In the genomic region with DNA sequence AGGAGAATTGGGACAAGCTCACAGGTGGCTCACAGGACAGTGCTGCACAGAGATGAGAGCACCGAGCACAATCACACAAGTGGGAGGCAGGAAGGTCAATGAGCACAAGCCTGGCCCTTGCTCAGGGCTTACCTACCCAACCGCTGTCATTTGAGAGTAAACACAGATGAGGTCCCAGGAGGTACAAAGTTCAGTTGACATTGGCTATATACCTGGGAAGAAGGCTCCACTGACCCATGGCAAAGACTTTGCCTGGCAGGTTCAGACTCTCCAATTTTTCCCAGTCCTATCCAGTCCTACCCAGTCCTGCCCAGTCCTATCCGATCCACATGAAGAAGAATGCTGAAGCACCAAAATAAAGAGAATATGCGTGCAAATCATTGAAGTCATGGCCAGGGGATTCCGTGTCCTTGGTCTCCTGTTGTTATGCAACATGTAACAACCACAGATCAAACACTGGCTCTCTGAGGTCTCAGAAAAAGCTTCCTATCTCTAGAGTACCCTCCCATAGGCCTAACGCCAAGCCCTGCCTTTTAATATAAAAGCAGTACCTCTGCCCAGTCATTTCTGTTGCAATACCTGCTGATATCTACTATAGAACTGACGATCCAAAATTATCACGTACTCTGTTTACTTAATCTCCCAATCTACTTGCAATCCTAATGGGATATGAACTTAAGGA, we compare ENCODE assay signal across 16 mouse cellular contexts. TPM values are rescaled to one million over a fixed set of nuclear protein-coding genes. Genes with fewer than 3 reads are reported as not detected.
DNase-seq lines count a peak whose midpoint lies in the region; ATAC-seq and TF ChIP-seq lines count a peak whose summit lies in the region.
"Had no signal": no experiment of that assay in that cellular context is flagged by ENCODE, and none has a peak within 500 bp of the region (broad histone marks: within the 10 kb centered on the region; RNA-seq: fewer than 3 reads in every experiment).

No protein-coding gene starts in this region.

- WGBS in kidney, embryonic 16.5 days = 83% methylated on average over 8 of the region's 8 CpGs
- 64% methylated on average over 8 of the region's 8 CpGs for WGBS in liver, embryonic 12.5 days (ENCODE audit: insufficient replicate concordance)
- WGBS in stomach, postnatal 0 days = 67% methylated on average over 8 of the region's 8 CpGs
- WGBS in midbrain, postnatal 0 days = 92% methylated on average over 8 of the region's 8 CpGs

- H3K4me1 ChIP-seq in kidney, embryonic 16.5 days (ENCODE audit: insufficient read depth, low read length) = no peaks in the 10 kb centered on the region
- H3K4me1 ChIP-seq in liver, embryonic 12.5 days = no peaks in the 10 kb centered on the region
- H3K4me1 ChIP-seq in stomach, postnatal 0 days (replicated peaks; ENCODE audit: control insufficient read depth, insufficient read depth) = no peaks in the 10 kb centered on the region
- H3K4me1 ChIP-seq in midbrain, postnatal 0 days (ENCODE audit: insufficient read depth, low read length) = no peaks in the 10 kb centered on the region
- H3K4me1 ChIP-seq: embryonic facial prominence, embryonic 12.5 days had no signal

- no peak overlapping the region for H3K9ac ChIP-seq in kidney, embryonic 16.5 days (replicated peaks; ENCODE audit: low read length)
- H3K9ac ChIP-seq in liver, embryonic 12.5 days = no peak overlapping the region
- H3K9ac ChIP-seq in stomach, postnatal 0 days (ENCODE audit: low read length) = no peak overlapping the region
- H3K9ac ChIP-seq in midbrain, postnatal 0 days (replicated peaks; ENCODE audit: low read length, poor library complexity, severe bottlenecking) = no peak overlapping the region
- H3K9ac ChIP-seq: embryonic facial prominence, embryonic 12.5 days had no signal

- no peaks in the 10 kb centered on the region for H3K27me3 ChIP-seq in kidney, embryonic 16.5 days (ENCODE audit: insufficient read depth, low read length)
- no peaks in the 10 kb centered on the region for H3K27me3 ChIP-seq in liver, embryonic 12.5 days (replicated peaks)
- no peaks in the 10 kb centered on the region for H3K27me3 ChIP-seq in stomach, postnatal 0 days (ENCODE audit: control insufficient read depth, insufficient read depth, low read length)
- H3K27me3 ChIP-seq in midbrain, postnatal 0 days (ENCODE audit: insufficient read depth, low read length) = no peaks in the 10 kb centered on the region
- H3K27me3 ChIP-seq: CH12.LX; embryonic facial prominence, embryonic 12.5 days had no signal

- H3K9me3 ChIP-seq in kidney, embryonic 16.5 days (ENCODE audit: low read length) = no peaks in the 10 kb centered on the region
- H3K9me3 ChIP-seq in liver, embryonic 12.5 days (replicated peaks) = no peaks in the 10 kb centered on the region
- H3K9me3 ChIP-seq in stomach, postnatal 0 days (ENCODE audit: control insufficient read depth, low read length) = no peaks in the 10 kb centered on the region
- H3K9me3 ChIP-seq in midbrain, postnatal 0 days (ENCODE audit: low read length) = no peaks in the 10 kb centered on the region
- H3K9me3 ChIP-seq: embryonic facial prominence, embryonic 12.5 days had no signal

- no peak for TF ChIP-seq CTCF in stomach, postnatal 0 days (IDR thresholded peaks at IDR 0.05; ENCODE audit: low read depth)
- TF ChIP-seq CTCF in midbrain, postnatal 0 days (IDR thresholded peaks at IDR 0.05) = no peak

- DNase-seq in adrenal gland, postnatal 10 days = peak; percentile 4
- no peak for DNase-seq in adrenal gland, postnatal 25 days
- DNase-seq in stomach, postnatal 0 days (ENCODE audit: low spot score) = no peak
- DNase-seq in layer of hippocampus, postnatal 10 days (ENCODE audit: low spot score in 2 of 2) = no peak
- no peak for DNase-seq in cerebellum, postnatal 14 days
- DNase-seq in midbrain, postnatal 0 days (ENCODE audit: low spot score) = no peak
- DNase-seq: cerebellum, postnatal 25 days; heart, postnatal 10 days; lung, adult 2 months; midbrain, embryonic 14.5 days; right cerebral cortex, postnatal 25 days had no signal

- no peak for TF ChIP-seq EP300 in stomach, postnatal 0 days (optimal IDR thresholded peaks at IDR 0.05)

- no peaks in the 10 kb centered on the region for H3K36me3 ChIP-seq in kidney, embryonic 16.5 days (ENCODE audit: insufficient read depth, low read length)
- no peaks in the 10 kb centered on the region for H3K36me3 ChIP-seq in liver, embryonic 12.5 days
- H3K36me3 ChIP-seq in stomach, postnatal 0 days (ENCODE audit: control insufficient read depth, insufficient read depth, low read length) = no peaks in the 10 kb centered on the region
- no peaks in the 10 kb centered on the region for H3K36me3 ChIP-seq in midbrain, postnatal 0 days (ENCODE audit: insufficient read depth, low read length)
- H3K36me3 ChIP-seq: embryonic facial prominence, embryonic 12.5 days had no signal

- ATAC-seq in kidney, embryonic 16.5 days (ENCODE audit: low FRiP score, low TSS enrichment) = 0 out of 2 replicates have a peak, but pooled peaks have one; percentile 23
- ATAC-seq in liver, embryonic 12.5 days = peak; percentile 68
- ATAC-seq in stomach, postnatal 0 days (ENCODE audit: low FRiP score, low TSS enrichment) = peak; percentile 79
- no peak for ATAC-seq in midbrain, postnatal 0 days (ENCODE audit: low FRiP score)
- ATAC-seq: hindbrain, postnatal 0 days had no signal

- no peak overlapping the region for H3K4me3 ChIP-seq in kidney, embryonic 16.5 days (ENCODE audit: low read length)
- H3K4me3 ChIP-seq in liver, embryonic 12.5 days = no peak overlapping the region
- no peak overlapping the region for H3K4me3 ChIP-seq in stomach, postnatal 0 days (ENCODE audit: low read depth, low read length)
- H3K4me3 ChIP-seq in midbrain, postnatal 0 days (ENCODE audit: low read depth, low read length) = no peak overlapping the region
- H3K4me3 ChIP-seq: embryonic facial prominence, embryonic 12.5 days had no signal

- no peak overlapping the region for H3K27ac ChIP-seq in kidney, embryonic 16.5 days (ENCODE audit: low read length)
- no peak overlapping the region for H3K27ac ChIP-seq in liver, embryonic 12.5 days
- H3K27ac ChIP-seq in stomach, postnatal 0 days (replicated peaks) = no peak overlapping the region
- H3K27ac ChIP-seq in midbrain, postnatal 0 days (ENCODE audit: low read depth, low read length) = no peak overlapping the region
- H3K27ac ChIP-seq: embryonic facial prominence, embryonic 12.5 days; hindbrain, postnatal 0 days had no signal

- H3K4me2 ChIP-seq in kidney, embryonic 16.5 days (replicated peaks; ENCODE audit: low read depth, low read length) = no peak overlapping the region
- H3K4me2 ChIP-seq in liver, embryonic 12.5 days = no peak overlapping the region
- no peak overlapping the region for H3K4me2 ChIP-seq in stomach, postnatal 0 days (replicated peaks; ENCODE audit: low read depth)
- no peak overlapping the region for H3K4me2 ChIP-seq in midbrain, postnatal 0 days (ENCODE audit: low read depth, low read length, poor library complexity, severe bottlenecking)
- H3K4me2 ChIP-seq: embryonic facial prominence, embryonic 12.5 days had no signal

RNA-seq across cellular contexts. Expression of a gene that starts 14.0 kb away (rescaled TPM):
- 1 to 10 TPM; 1.4 to 2.7 TPM for total RNA-seq in adrenal gland, postnatal 10 days (2021)
- total RNA-seq in adrenal gland, postnatal 25 days (2021) = 1.4 and 3.9 TPM in 2 replicates
- polyA plus RNA-seq in kidney, embryonic 16.5 days (2015; fragmentation: Nextera tagmentation; extraction: Ambion mirVana) = 5.0 and 5.4 TPM in 2 replicates
- polyA plus RNA-seq in liver, embryonic 12.5 days (2016; fragmentation: Nextera tagmentation; extraction: Ambion mirVana) = 0.19 and 0.29 TPM in 2 replicates
- 1.4 and 1.7 TPM in 2 replicates for polyA plus RNA-seq in stomach, postnatal 0 days (2015; fragmentation: Nextera tagmentation; extraction: Ambion mirVana)
- total RNA-seq in layer of hippocampus, postnatal 10 days (2021) = 1 to 10 TPM; 1.4 to 2.0 TPM
- 0.71 and 1.1 TPM in 2 replicates for total RNA-seq in midbrain, postnatal 0 days (2014; rRNA removed)
- 0.38 and 0.44 TPM in 2 replicates for polyA plus RNA-seq in midbrain, postnatal 0 days (2015; fragmentation: Nextera tagmentation; extraction: Ambion mirVana)
